Mouse (Mus musculus) MEL (cell line): ENCODE measurements around the gene Rsg1. TPM values are rescaled to one million over a fixed set of nuclear protein-coding genes. Genes with fewer than 3 reads are reported as not detected.

Experiments used
- DNase-seq: peaks from one replicate; pipeline ENCODE4 v3.0.0; 2011; ENCODE audit warnings: low read depth, low spot score
- H3K27ac ChIP-seq: 2 replicates; pipeline ENCODE4 v1.5.1; 2012; ENCODE audit warnings: low read depth, mild to moderate bottlenecking, control low read depth, low read length, moderate library complexity; ENCODE audit not compliant: control insufficient read depth
- H3K27me3 ChIP-seq, 2 experiments: fragments of 150-350 bp in 1 of 2; sonication (generic) in 1 of 2; 2 replicates each; pipeline ENCODE4 v1.6.1; 2012; ENCODE audit warnings: low read length in 2 of 2, mild to moderate bottlenecking in 2 of 2, improper control_type of control experiment in 1 of 2, moderate library complexity in 1 of 2; ENCODE audit not compliant: insufficient read depth in 2 of 2, control insufficient read depth in 1 of 2
- H3K36me3 ChIP-seq, 2 experiments: 2 replicates each; pipeline ENCODE4 v1.6.1; 2012 to 2014; ENCODE audit warnings: low read length in 2 of 2, improper control_type of control experiment in 1 of 2, inconsistent platforms in 1 of 2, mild to moderate bottlenecking in 1 of 2; ENCODE audit not compliant: insufficient read depth in 2 of 2, control insufficient read depth in 1 of 2
- H3K4me1 ChIP-seq, 2 experiments: fragments of 150-350 bp in 1 of 2; sonication (generic) in 1 of 2; 2 replicates each; pipeline ENCODE4 v1.6.1; 2012; ENCODE audit warnings: low read length in 2 of 2, improper control_type of control experiment in 1 of 2, mild to moderate bottlenecking in 1 of 2; ENCODE audit not compliant: insufficient read depth in 2 of 2, control insufficient read depth in 1 of 2
- H3K4me3 ChIP-seq, 2 experiments: fragments of 150-350 bp in 1 of 2; sonication (generic) in 1 of 2; 2 replicates each; pipeline ENCODE4 v1.5.1; 2012; ENCODE audit warnings: low read depth in 2 of 2, low read length in 2 of 2, mild to moderate bottlenecking in 2 of 2, moderate library complexity in 2 of 2, control low read depth in 1 of 2, improper control_type of control experiment in 1 of 2; ENCODE audit not compliant: control insufficient read depth in 1 of 2, insufficient read depth in 1 of 2
- H3K79me2 ChIP-seq: 2 replicates; pipeline ENCODE4 v1.6.1; 2012; ENCODE audit warnings: mild to moderate bottlenecking, low read length, moderate library complexity; ENCODE audit not compliant: control insufficient read depth, poor library complexity, insufficient read depth
- H3K9ac ChIP-seq: 2 replicates; pipeline ENCODE4 v1.6.1; 2012; ENCODE audit warnings: low read depth, mild to moderate bottlenecking, control low read depth, low read length, moderate library complexity; ENCODE audit not compliant: control insufficient read depth, poor library complexity, severe bottlenecking
- H3K9me3 ChIP-seq: fragments of 150-350 bp; sonication (generic); replicated peaks from 2 replicates; pipeline ENCODE4 v1.6.1; 2012; ENCODE audit warnings: mild to moderate bottlenecking, low read length, improper control_type of control experiment, moderate library complexity; ENCODE audit not compliant: insufficient read depth
- ELF1 ChIP-seq: IDR thresholded peaks from 2 replicates; pipeline ENCODE4 v1.6.1; 2014; ENCODE audit warnings: low read depth, mild to moderate bottlenecking, inconsistent platforms, low read length, improper control_type of control experiment, moderate library complexity
- HCFC1 ChIP-seq: IDR thresholded peaks from 2 replicates; pipeline ENCODE4 v1.6.1; 2012; ENCODE audit warnings: low read depth, mild to moderate bottlenecking, inconsistent platforms, low read length, improper control_type of control experiment, moderate library complexity
- MAX ChIP-seq: IDR thresholded peaks from 2 replicates; pipeline ENCODE4 v1.6.1; 2011; ENCODE audit warnings: low read length, improper control_type of control experiment
- MAZ ChIP-seq: IDR thresholded peaks from 2 replicates; pipeline ENCODE4 v1.6.1; 2012; ENCODE audit warnings: low read depth, mild to moderate bottlenecking, inconsistent platforms, low read length, improper control_type of control experiment
- MYC ChIP-seq: IDR thresholded peaks from 2 replicates; pipeline ENCODE4 v1.6.1; 2011; ENCODE audit warnings: low read depth, mild to moderate bottlenecking, low read length, improper control_type of control experiment, moderate library complexity
- NRF1 ChIP-seq: IDR thresholded peaks from 2 replicates; pipeline ENCODE4 v1.6.1; 2014; ENCODE audit warnings: low read depth, mild to moderate bottlenecking, inconsistent platforms, low read length, improper control_type of control experiment, moderate library complexity; ENCODE audit not compliant: poor library complexity, insufficient read depth, severe bottlenecking
- POLR2A ChIP-seq, 2 experiments: IDR thresholded peaks; 2 replicates each; pipeline ENCODE4 v1.6.1; 2011 to 2012; ENCODE audit warnings: low read length in 2 of 2, mild to moderate bottlenecking in 2 of 2, control low read depth in 1 of 2, improper control_type of control experiment in 1 of 2, low read depth in 1 of 2, moderate library complexity in 1 of 2; ENCODE audit not compliant: control insufficient read depth in 1 of 2, insufficient read depth in 1 of 2, poor library complexity in 1 of 2
- POLR2AphosphoS2 ChIP-seq: IDR thresholded peaks from 2 replicates; pipeline ENCODE4 v1.6.1; 2011; ENCODE audit warnings: low read length, improper control_type of control experiment
- RAD21 ChIP-seq: IDR thresholded peaks from 2 replicates; pipeline ENCODE4 v1.6.1; 2011; ENCODE audit warnings: mild to moderate bottlenecking, low read depth, low read length, improper control_type of control experiment
- RCOR1 ChIP-seq: IDR thresholded peaks from 2 replicates; pipeline ENCODE4 v1.6.1; 2012; ENCODE audit warnings: low read depth, mild to moderate bottlenecking, inconsistent platforms, low read length, improper control_type of control experiment
- SIN3A ChIP-seq: IDR thresholded peaks from 2 replicates; pipeline ENCODE4 v1.6.1; 2012; ENCODE audit warnings: low read length, improper control_type of control experiment, inconsistent platforms
- SMC3 ChIP-seq: IDR thresholded peaks from 2 replicates; pipeline ENCODE4 v1.6.1; 2011; ENCODE audit warnings: low read depth, low read length, improper control_type of control experiment
- TCF12 ChIP-seq: IDR thresholded peaks from 2 replicates; pipeline ENCODE4 v1.6.1; 2014; ENCODE audit warnings: low read depth, mild to moderate bottlenecking, inconsistent platforms, low read length, improper control_type of control experiment, moderate library complexity
- USF1 ChIP-seq: IDR thresholded peaks from 2 replicates; pipeline ENCODE4 v1.6.1; 2014; ENCODE audit warnings: low read depth, mild to moderate bottlenecking, inconsistent platforms, low read length, improper control_type of control experiment, moderate library complexity
- ZC3H11A ChIP-seq: IDR thresholded peaks from 2 replicates; pipeline ENCODE4 v1.6.1; 2012; ENCODE audit warnings: low read depth, mild to moderate bottlenecking, inconsistent platforms, low read length, improper control_type of control experiment
- polyA plus RNA-seq, 2 experiments: library from polyadenylated mRNA; stranded (reverse) in 1 of 2; unstranded in 1 of 2; fragments of >175 nt in 1 of 2; fragments of >200 nt in 1 of 2; gene quantifications; 2 replicates each; pipeline versions ENCODE4 v1.2.1 to v1.2.4; 2012; ENCODE audit warnings: low replicate concordance in 2 of 2, low read depth in 1 of 2; ENCODE audit not compliant: insufficient read length in 2 of 2, insufficient read depth in 1 of 2, missing spikeins in 1 of 2
- total RNA-seq: library from RNA; depleted of rRNA; stranded (reverse); fragments of 300-350 nt; gene quantifications from 2 replicates; pipeline ENCODE4 v1.2.3, GENCODE M21; 2012

The Rsg1 gene
- total and polyA plus RNA-seq, 3 experiments, result 4.8 to 5.8 TPM; not detected in 1

- Histone ChIP-seq H3K36me3 (no peaks in the 10 kb centered on the region), H3K9ac (no peak overlapping the region), H3K79me2 (no peaks in the 10 kb centered on the region), H3K27me3 (no peaks in the 10 kb centered on the region), H3K9me3 (no peaks in the 10 kb centered on the region), H3K4me3 (no peak overlapping the region), H3K4me1 (no peaks in the 10 kb centered on the region), H3K27ac (no peak overlapping the region)
- DNase-seq, result no peak
- no peak for TF ChIP-seq USF1
- TF ChIP-seq SMC3, result no peak
- TF ChIP-seq POLR2A (IDR thresholded peaks at IDR 0.05; ENCODE audit: control insufficient read depth in 1 of 2, insufficient read depth in 1 of 2, low read depth in 1 of 2, low read length in 2 of 2, poor library complexity in 1 of 2), result no peak
- no peak for TF ChIP-seq HCFC1
These were observed 6.7 kb upstream of the Rsg1 start for GRCm38 (mm10) chr4:141207081-141207480.

- no peak overlapping the region for H3K4me3 ChIP-seq
These were observed 3.1 kb upstream of the Rsg1 start for GRCm38 (mm10) chr4:141210524-141211219.

GRCm38 (mm10) chr4:141211646-141212045 lies 2.1 kb upstream of the Rsg1 start:
- H3K4me3 ChIP-seq, result no peak overlapping the region
- TF ChIP-seq NRF1 (no peak), TCF12 (no peak), ZC3H11A (no peak), RCOR1 (no peak), MYC (no peak), MAZ (no peak), POLR2AphosphoS2 (no peak), ELF1 (no peak)
- H3K4me1 ChIP-seq, result peaks cover 0 to 8% of the 10 kb centered on the region in 2 experiments; a peak in 1 of 4 replicates
- peaks cover 0 to 2% of the 10 kb centered on the region in 2 experiments; a peak in 1 of 4 replicates for H3K36me3 ChIP-seq
- no peak overlapping the region for H3K27ac ChIP-seq
- H3K79me2 ChIP-seq, result no peaks in the 10 kb centered on the region; the same call in 1 of the 2 replicates
- no peak for DNase-seq
- H3K27me3 ChIP-seq, result no peaks in the 10 kb centered on the region
- no peak overlapping the region for H3K9ac ChIP-seq
- H3K9me3 ChIP-seq, result no peaks in the 10 kb centered on the region

More at GRCm38 (mm10) chr4:141210524-141211219, 3.1 kb upstream of the Rsg1 start:
- H3K9ac ChIP-seq, result no peak overlapping the region
- TF ChIP-seq MAX (no peak), RAD21 (no peak), ELF1 (no peak), MAZ (no peak), SIN3A (no peak), POLR2AphosphoS2 (no peak), SMC3 (no peak)
- no peaks in the 10 kb centered on the region for H3K27me3 ChIP-seq
- H3K27ac ChIP-seq, result no peak overlapping the region
- no peaks in the 10 kb centered on the region; the same call in 1 of the 2 replicates for H3K79me2 ChIP-seq
- peaks cover 0 to 2% of the 10 kb centered on the region in 2 experiments; a peak in 1 of 4 replicates for H3K36me3 ChIP-seq
- DNase-seq, result no peak
- no peaks in the 10 kb centered on the region for H3K9me3 ChIP-seq
- peaks cover 0 to 8% of the 10 kb centered on the region in 2 experiments; a peak in 1 of 4 replicates for H3K4me1 ChIP-seq
